Mouse (Mus musculus): ENCODE measurements around the gene N4bp3. TPM values are rescaled to one million over a fixed set of nuclear protein-coding genes. Genes with fewer than 3 reads are reported as not detected.

The N4bp3 gene
- polyA plus RNA-seq, 1 experiment = 16.3 TPM

DNA sequence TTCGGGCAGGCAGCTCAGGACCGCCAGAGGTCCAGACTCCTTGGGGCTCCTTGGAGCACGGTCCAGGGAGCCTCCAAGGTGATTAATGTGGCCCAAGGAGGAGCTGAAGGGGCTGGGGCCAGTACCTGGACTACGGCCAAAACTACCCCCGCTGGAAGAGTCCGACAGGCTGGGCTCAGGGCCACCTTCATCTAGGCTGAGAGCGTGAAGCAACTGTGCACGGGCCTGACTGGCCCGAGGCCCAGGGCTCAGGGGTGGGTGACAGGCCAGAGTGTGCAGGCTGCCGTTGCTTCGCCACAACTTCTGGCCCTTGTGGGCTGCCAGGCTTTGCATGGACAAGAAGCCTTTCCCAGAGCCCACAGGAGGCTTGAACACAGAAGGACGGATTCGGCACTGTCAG is 5.3 kb downstream of the N4bp3 start:
- Histone ChIP-seq H3K27me3 (ENCODE audit: control insufficient read depth, insufficient read depth, insufficient read length) (no peaks in the 10 kb centered on the region), H3K4me2 (ENCODE audit: low read depth) (no peak overlapping the region), H3K79me2 (ENCODE audit: control insufficient read depth, insufficient read depth) (no peaks in the 10 kb centered on the region), H3ac (ENCODE audit: control insufficient read depth, insufficient read length) (no peak overlapping the region), H3K4me3 (no peak overlapping the region), H3K36me3 (ENCODE audit: control insufficient read depth, insufficient read depth) (peaks cover 3% of the 10 kb centered on the region)
- TF ChIP-seq E2F4 (IDR thresholded peaks at IDR 0.05; ENCODE audit: insufficient read depth) = no peak
- TF ChIP-seq USF1 (IDR thresholded peaks at IDR 0.05; ENCODE audit: low read depth) = no peak
- no peak for TF ChIP-seq MYOD1 (IDR thresholded peaks at IDR 0.05; ENCODE audit: control insufficient read depth in 1 of 3, insufficient read length in 2 of 3, low read depth in 2 of 3)
- no peak for TF ChIP-seq POLR2AphosphoS2 (IDR thresholded peaks at IDR 0.05; ENCODE audit: insufficient read length, low read depth)
- TF ChIP-seq CEBPB (IDR thresholded peaks at IDR 0.05; ENCODE audit: insufficient read depth, poor library complexity, severe bottlenecking) = no peak
- TF ChIP-seq POLR2A (IDR thresholded peaks at IDR 0.05; ENCODE audit: insufficient read length, low read depth) = no peak
- no peak for TF ChIP-seq MYOG (IDR thresholded peaks at IDR 0.05; ENCODE audit: control insufficient read depth in 1 of 3, insufficient read depth in 1 of 3, insufficient read length in 2 of 3, low read depth in 2 of 3)

DNA sequence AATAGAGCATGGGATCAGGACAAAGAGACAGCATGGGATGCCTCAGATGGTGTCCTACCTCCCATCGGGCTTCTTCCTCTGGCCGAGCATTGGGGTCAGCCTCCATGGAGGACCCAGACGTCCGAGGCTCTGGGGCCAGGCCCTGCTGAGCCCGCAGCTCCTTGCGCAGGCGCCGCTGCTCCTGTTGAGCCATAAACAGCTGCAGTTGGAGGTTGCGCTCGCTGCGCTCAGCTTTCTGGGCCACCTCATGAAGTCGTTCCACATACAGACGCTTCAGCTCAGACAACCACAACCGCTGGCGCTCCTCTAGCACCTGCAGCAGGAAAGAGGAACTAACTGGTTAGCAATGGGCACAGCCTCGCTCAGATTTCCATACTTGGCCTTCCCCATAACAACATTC is 6.4 kb downstream of the N4bp3 start:
- Histone ChIP-seq H3K79me2 (ENCODE audit: control insufficient read depth, insufficient read depth) (no peaks in the 10 kb centered on the region), H3K4me2 (ENCODE audit: low read depth) (no peak overlapping the region), H3ac (ENCODE audit: control insufficient read depth, insufficient read length) (no peak overlapping the region), H3K36me3 (ENCODE audit: control insufficient read depth, insufficient read depth) (peaks cover 3% of the 10 kb centered on the region), H3K4me3 (no peak overlapping the region), H3K27me3 (ENCODE audit: control insufficient read depth, insufficient read depth, insufficient read length) (no peaks in the 10 kb centered on the region)
- TF ChIP-seq TCF3 (IDR thresholded peaks at IDR 0.05; ENCODE audit: insufficient read length, low read depth) = no peak
- TF ChIP-seq SRF (IDR thresholded peaks at IDR 0.05; ENCODE audit: control insufficient read depth, insufficient read length, low read depth) = no peak
- TF ChIP-seq CEBPB (IDR thresholded peaks at IDR 0.05; ENCODE audit: insufficient read depth, poor library complexity, severe bottlenecking) = no peak
- TF ChIP-seq USF1 (IDR thresholded peaks at IDR 0.05; ENCODE audit: low read depth) = no peak
- no peak for TF ChIP-seq TCF12 (IDR thresholded peaks at IDR 0.05; ENCODE audit: insufficient read depth, poor library complexity, severe bottlenecking)
- TF ChIP-seq REST (IDR thresholded peaks at IDR 0.05; ENCODE audit: insufficient read depth, insufficient read length) = no peak
- no peak for TF ChIP-seq MYOG (IDR thresholded peaks at IDR 0.05; ENCODE audit: control insufficient read depth in 1 of 3, insufficient read depth in 1 of 3, insufficient read length in 2 of 3, low read depth in 2 of 3)
- TF ChIP-seq MAX (IDR thresholded peaks at IDR 0.05; ENCODE audit: low read depth) = no peak
- TF ChIP-seq POLR2AphosphoS2 (IDR thresholded peaks at IDR 0.05; ENCODE audit: insufficient read length, low read depth) = no peak
- TF ChIP-seq E2F4 (IDR thresholded peaks at IDR 0.05; ENCODE audit: insufficient read depth) = no peak
- no peak for TF ChIP-seq MYOD1 (IDR thresholded peaks at IDR 0.05; ENCODE audit: control insufficient read depth in 1 of 3, insufficient read length in 2 of 3, low read depth in 2 of 3)
- no peak for TF ChIP-seq POLR2A (IDR thresholded peaks at IDR 0.05; ENCODE audit: insufficient read length, low read depth)

DNA sequence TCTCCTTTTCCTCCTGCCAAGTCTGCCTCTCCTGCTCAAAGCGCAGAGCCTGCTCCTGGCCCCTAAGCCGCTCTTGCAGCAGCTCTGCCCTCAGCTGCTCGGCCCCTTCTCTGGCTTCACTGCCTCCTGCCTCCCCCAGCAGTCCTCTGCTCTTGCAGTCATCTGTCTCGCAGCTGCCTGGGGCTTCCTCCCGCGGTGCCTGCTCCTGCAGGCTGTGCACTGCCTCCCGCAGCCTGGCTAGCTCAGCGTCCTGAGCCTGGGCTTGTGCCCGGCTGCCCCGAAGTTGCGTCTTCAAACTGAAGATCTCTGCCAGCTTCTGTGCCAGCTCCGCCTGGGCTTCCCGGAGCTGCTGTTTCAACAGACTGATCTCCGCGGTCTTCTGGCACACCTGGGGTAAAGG is 6.9 kb downstream of the N4bp3 start:
- Histone ChIP-seq H3K4me3 (no peak overlapping the region), H3ac (ENCODE audit: control insufficient read depth, insufficient read length) (no peak overlapping the region), H3K4me2 (ENCODE audit: low read depth) (no peak overlapping the region), H3K27me3 (ENCODE audit: control insufficient read depth, insufficient read depth, insufficient read length) (no peaks in the 10 kb centered on the region), H3K79me2 (ENCODE audit: control insufficient read depth, insufficient read depth) (no peaks in the 10 kb centered on the region), H3K36me3 (ENCODE audit: control insufficient read depth, insufficient read depth) (peaks cover 3% of the 10 kb centered on the region)
- no peak for TF ChIP-seq MAX (IDR thresholded peaks at IDR 0.05; ENCODE audit: low read depth)
- TF ChIP-seq E2F4 (IDR thresholded peaks at IDR 0.05; ENCODE audit: insufficient read depth) = no peak
- TF ChIP-seq CEBPB (IDR thresholded peaks at IDR 0.05; ENCODE audit: insufficient read depth, poor library complexity, severe bottlenecking) = no peak
- peak in 2 of 3 experiments; percentile 40 to 56 for TF ChIP-seq MYOG (IDR thresholded peaks at IDR 0.05; ENCODE audit: control insufficient read depth in 1 of 3, insufficient read depth in 1 of 3, insufficient read length in 2 of 3, low read depth in 2 of 3)
- no peak for TF ChIP-seq USF1 (IDR thresholded peaks at IDR 0.05; ENCODE audit: low read depth)
- no peak for TF ChIP-seq TCF3 (IDR thresholded peaks at IDR 0.05; ENCODE audit: insufficient read length, low read depth)
- TF ChIP-seq REST (IDR thresholded peaks at IDR 0.05; ENCODE audit: insufficient read depth, insufficient read length) = no peak
- TF ChIP-seq SRF (IDR thresholded peaks at IDR 0.05; ENCODE audit: control insufficient read depth, insufficient read length, low read depth) = no peak
- peak in 1 of 3 experiments; percentile 7 for TF ChIP-seq MYOD1 (IDR thresholded peaks at IDR 0.05; ENCODE audit: control insufficient read depth in 1 of 3, insufficient read length in 2 of 3, low read depth in 2 of 3)
- no peak for TF ChIP-seq TCF12 (IDR thresholded peaks at IDR 0.05; ENCODE audit: insufficient read depth, poor library complexity, severe bottlenecking)

DNA sequence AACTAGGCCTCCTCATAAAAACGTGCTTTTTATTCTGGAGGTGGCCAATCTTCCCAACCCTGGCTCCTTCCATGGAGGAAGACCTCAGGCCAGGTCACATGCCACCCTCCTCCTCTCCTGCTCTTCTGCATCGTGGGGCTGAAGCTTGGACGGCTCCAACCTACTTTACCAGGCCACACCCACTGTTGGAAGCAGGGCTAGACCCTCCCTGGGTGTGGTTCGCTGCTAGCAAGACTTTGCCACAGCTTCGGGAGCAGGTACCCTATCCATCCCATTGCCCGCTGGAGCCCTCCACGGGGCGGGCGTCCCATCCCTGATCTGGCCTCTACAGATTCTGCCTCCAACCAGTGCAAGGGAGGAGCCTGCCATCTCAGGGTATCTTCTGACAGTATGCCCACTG is 7.4 kb downstream of the N4bp3 start:
- no peak overlapping the region for H3ac ChIP-seq (ENCODE audit: control insufficient read depth, insufficient read length)
- H3K4me3 ChIP-seq = no peak overlapping the region
- no peaks in the 10 kb centered on the region for H3K79me2 ChIP-seq (ENCODE audit: control insufficient read depth, insufficient read depth)
- H3K36me3 ChIP-seq (ENCODE audit: control insufficient read depth, insufficient read depth) = peaks cover 3% of the 10 kb centered on the region
- no peak overlapping the region for H3K4me2 ChIP-seq (ENCODE audit: low read depth)
- TF ChIP-seq MYOG (IDR thresholded peaks at IDR 0.05; ENCODE audit: control insufficient read depth in 1 of 3, insufficient read depth in 1 of 3, insufficient read length in 2 of 3, low read depth in 2 of 3) (no peak), TCF3 (IDR thresholded peaks at IDR 0.05; ENCODE audit: insufficient read length, low read depth) (no peak), SRF (IDR thresholded peaks at IDR 0.05; ENCODE audit: control insufficient read depth, insufficient read length, low read depth) (no peak), E2F4 (IDR thresholded peaks at IDR 0.05; ENCODE audit: insufficient read depth) (no peak), CEBPB (IDR thresholded peaks at IDR 0.05; ENCODE audit: insufficient read depth, poor library complexity, severe bottlenecking) (no peak), POLR2A (IDR thresholded peaks at IDR 0.05; ENCODE audit: insufficient read length, low read depth) (no peak), REST (IDR thresholded peaks at IDR 0.05; ENCODE audit: insufficient read depth, insufficient read length) (no peak)
- H3K27me3 ChIP-seq (ENCODE audit: control insufficient read depth, insufficient read depth, insufficient read length) = no peaks in the 10 kb centered on the region

GRCm38 (mm10) chr11:51640748-51641147 is 9.9 kb downstream of the N4bp3 start:
- peaks cover 3% of the 10 kb centered on the region for H3K36me3 ChIP-seq (ENCODE audit: control insufficient read depth, insufficient read depth)
- no peaks in the 10 kb centered on the region for H3K79me2 ChIP-seq (ENCODE audit: control insufficient read depth, insufficient read depth)
- H3K27me3 ChIP-seq (ENCODE audit: control insufficient read depth, insufficient read depth, insufficient read length) = no peaks in the 10 kb centered on the region
- no peak overlapping the region for H3K4me2 ChIP-seq (ENCODE audit: low read depth)
- no peak overlapping the region for H3K4me3 ChIP-seq
- H3ac ChIP-seq (ENCODE audit: control insufficient read depth, insufficient read length) = no peak overlapping the region
- TF ChIP-seq POLR2A (IDR thresholded peaks at IDR 0.05; ENCODE audit: insufficient read length, low read depth) (no peak), MYOD1 (IDR thresholded peaks at IDR 0.05; ENCODE audit: control insufficient read depth in 1 of 3, insufficient read length in 2 of 3, low read depth in 2 of 3) (no peak), TCF3 (IDR thresholded peaks at IDR 0.05; ENCODE audit: insufficient read length, low read depth) (no peak), MAX (IDR thresholded peaks at IDR 0.05; ENCODE audit: low read depth) (no peak), POLR2AphosphoS2 (IDR thresholded peaks at IDR 0.05; ENCODE audit: insufficient read length, low read depth) (no peak), E2F4 (IDR thresholded peaks at IDR 0.05; ENCODE audit: insufficient read depth) (no peak), TCF12 (IDR thresholded peaks at IDR 0.05; ENCODE audit: insufficient read depth, poor library complexity, severe bottlenecking) (no peak), SRF (IDR thresholded peaks at IDR 0.05; ENCODE audit: control insufficient read depth, insufficient read length, low read depth) (no peak), USF1 (IDR thresholded peaks at IDR 0.05; ENCODE audit: low read depth) (no peak), CEBPB (IDR thresholded peaks at IDR 0.05; ENCODE audit: insufficient read depth, poor library complexity, severe bottlenecking) (no peak), REST (IDR thresholded peaks at IDR 0.05; ENCODE audit: insufficient read depth, insufficient read length) (no peak), MYOG (IDR thresholded peaks at IDR 0.05; ENCODE audit: control insufficient read depth in 1 of 3, insufficient read depth in 1 of 3, insufficient read length in 2 of 3, low read depth in 2 of 3) (no peak)

All from myocyte (in vitro differentiated cells).